Mouse (Mus musculus) right cerebral cortex, postnatal 36 days (tissue): ENCODE data around the gene Clic6.

Source experiments
- DNase-seq, 2 experiments: peaks; one replicate each; pipeline ENCODE4 v3.0.0; 2022; ENCODE audit warnings: low spot score in 2 of 2, mixed read lengths in 1 of 2

The Clic6 gene

DNA sequence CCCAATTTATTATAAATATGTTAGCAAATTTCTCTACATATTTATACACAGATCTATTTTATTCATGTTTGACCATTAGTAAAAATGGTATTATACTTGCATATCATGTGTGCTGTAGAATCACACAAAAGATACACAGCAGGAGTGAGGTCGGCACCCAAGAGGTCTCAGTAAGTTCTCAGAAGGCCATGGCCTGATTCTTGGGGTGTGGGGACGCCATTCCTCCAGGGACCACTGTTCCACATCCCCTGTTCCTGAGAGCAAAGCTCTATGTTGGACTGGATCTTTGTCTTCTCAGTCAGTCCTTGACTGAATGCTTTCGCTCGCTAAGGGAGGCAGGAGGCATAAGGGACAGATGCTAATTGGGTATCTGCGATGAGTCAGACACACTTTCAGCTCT, at the start of gene Clic6:
Clic6 (plus strand) TSS at position 301 of the 400 bp plus-strand sequence.
- no peak for DNase-seq

DNA sequence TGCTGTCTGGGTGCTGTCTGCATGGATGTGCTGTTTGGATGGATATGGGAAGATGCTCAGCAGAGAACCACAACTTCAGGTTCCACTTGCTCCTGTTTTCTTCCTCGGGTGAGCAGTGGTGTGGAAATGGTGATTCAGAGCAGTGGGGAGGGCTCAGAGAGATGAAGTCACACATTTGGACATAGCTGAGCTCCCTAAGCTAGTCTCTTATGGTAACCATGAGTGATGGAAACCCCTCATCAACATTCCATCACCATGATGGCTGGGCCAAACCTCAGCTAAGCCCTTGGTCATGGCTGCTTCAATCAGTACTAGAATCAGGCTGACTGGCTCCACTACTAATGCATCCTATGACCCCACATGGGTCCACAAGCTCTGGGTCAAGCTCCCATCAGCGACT, 45.8 kb upstream of the Clic6 start:
- DNase-seq: no peak

DNA sequence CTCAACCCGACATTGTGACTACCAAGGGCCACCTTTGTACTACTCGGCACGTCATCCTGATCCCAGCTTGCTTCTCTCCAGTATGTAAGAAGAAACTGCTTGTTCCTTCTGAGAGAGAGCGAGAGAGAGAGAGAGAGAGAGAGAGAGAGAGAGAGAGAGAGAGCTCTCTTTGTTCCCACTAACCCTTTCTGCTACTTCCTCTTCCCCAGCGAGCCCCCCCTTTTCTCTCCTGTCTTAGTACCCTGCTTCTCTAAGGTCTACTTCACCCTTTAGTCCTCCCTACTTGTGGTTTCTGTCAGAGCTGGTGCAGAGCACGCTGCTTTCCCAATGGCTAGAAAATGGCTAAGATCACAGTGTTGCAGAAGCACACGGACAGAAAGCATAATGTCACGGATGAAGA, 45.3 kb upstream of the Clic6 start:
- no peak for DNase-seq

DNA sequence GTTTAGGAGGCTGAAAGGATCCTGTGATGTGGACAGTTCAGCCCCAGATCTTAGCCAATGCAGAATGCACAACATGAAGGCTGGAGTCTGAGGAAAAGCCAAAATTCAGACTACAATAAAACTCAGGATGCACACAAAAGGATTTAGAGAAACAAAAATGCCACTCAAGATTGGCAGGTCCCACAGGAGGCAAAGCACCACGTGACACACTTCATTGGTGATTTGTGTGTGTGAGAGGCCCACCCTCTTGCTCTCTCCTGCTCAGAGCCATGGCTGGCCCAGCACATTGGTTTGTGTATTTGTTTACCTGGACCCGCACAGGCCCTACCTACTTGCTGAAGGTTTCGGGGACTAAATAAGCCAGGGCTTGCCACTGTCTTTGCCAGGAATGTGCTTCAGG, 44.3 kb upstream of the Clic6 start:
- DNase-seq: no peak

DNA sequence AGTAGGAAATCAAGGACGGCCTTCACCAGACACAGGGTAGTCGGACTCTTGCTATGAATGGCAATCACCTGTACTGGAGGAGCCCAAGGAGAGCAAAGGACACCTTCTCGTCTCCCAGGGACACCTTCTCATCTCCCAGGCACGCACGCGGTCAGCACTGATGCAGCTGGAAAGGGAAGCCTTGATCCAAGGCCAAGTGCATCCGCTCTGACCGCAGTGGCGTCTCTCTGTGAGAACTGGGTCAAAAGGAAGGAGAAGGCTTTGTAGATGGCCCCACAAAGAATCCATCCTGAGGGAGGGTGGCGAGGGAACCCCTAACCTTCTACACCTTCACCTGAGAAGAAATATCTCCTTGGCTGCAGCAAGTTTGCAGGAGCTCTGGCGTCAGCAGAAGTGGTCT, 43.4 kb upstream of the Clic6 start:
- DNase-seq: no peak

DNA sequence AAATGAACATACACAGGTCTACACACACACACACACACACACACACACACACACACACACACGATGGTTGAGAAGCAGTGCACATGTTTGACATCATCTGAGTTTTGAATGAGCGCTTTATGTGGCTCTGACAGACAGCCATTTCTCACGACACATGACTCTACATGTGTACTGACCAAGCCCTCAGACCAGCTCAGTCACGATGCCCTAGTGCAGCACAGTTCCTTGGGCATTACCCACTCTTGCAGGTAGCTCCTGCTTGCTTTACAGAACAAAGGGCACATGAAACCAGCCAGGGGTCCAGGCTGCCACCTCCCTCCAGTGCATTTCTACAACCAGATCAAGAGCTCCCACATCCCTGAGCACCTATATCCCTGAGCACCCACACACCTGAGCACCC, 42.6 kb upstream of the Clic6 start:
- DNase-seq: no peak

DNA sequence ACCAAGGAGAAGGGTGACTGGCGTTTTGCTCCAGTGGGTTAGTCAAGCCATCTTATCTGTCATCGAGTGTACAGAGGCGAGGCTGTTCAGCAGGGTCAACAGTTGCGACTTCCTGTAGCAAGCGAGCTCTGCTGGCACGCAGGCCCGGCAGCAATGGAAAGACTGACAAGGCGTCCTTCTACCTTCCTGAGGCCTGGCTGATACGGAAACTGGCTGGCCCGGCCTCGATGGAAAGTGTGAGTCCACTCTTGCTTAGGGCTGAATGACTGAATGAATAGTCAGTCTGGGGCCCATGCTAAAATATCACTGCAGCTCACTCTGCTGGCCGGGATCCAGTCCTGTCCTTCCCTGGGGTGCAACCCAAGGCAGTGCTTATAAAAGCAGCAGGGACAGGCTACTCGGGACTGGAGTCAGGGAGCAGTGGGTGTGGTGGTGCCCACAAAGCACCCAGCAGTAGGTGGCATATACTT, 41.9 kb upstream of the Clic6 start:
- no peak for DNase-seq

DNA sequence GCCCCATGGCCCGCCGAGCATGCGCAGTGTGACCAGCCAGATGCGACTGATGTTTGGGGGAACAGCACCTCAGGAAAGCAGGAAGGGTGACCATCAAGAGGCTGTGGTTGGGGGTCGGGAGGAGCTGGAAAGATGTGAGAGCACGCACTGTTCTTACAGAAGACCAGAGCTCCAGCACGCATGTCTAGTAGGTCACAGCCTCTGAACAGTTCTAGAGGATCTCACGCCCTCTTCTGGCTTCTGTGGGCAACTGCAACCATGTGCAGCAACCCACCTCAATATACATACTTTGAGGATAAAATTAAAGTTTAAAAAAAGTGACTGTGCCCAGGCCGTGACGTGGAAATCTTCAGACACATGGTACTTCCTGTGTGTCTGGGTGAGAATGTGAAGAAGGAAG, 40.2 kb upstream of the Clic6 start:
- DNase-seq: no peak

DNA sequence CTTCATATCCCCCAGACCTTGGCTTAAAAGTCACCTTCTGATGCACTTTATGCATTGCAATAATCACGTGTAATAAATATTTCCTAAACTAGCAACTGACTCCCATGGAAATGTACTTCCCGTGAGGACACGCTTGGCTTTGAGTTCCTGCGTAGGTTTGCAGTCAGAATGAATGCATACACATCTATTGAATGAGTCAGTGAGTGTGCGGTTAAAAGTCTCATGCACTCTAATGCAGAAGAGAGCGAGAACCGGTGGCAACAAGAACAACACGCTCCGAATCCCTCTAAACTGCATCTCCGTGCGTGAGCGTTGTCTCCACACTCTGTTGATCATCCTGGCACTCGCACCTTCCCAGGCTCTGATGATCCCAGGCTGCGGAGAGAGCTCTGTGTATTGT, 36.5 kb upstream of the Clic6 start:
- DNase-seq: no peak

DNA sequence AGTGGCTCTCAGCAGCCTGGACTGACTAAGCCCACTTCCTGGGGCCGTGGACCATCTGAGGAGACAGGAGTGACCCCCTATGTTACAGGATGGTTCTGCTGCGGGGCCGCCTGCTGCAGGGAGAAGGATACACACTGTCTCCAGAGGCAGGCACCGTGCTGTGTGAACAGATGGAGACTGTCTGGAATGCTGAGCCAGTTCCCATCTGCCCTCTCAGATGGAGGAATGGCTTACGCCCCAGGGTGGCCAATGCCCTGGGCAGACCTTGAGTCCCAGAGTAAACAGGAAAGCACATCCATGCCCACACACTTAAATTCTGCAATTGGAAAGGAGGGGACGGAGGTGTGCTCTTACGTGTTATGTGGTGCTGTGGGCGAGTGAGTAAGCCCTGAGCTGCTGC, 35.2 kb upstream of the Clic6 start:
- no peak for DNase-seq

DNA sequence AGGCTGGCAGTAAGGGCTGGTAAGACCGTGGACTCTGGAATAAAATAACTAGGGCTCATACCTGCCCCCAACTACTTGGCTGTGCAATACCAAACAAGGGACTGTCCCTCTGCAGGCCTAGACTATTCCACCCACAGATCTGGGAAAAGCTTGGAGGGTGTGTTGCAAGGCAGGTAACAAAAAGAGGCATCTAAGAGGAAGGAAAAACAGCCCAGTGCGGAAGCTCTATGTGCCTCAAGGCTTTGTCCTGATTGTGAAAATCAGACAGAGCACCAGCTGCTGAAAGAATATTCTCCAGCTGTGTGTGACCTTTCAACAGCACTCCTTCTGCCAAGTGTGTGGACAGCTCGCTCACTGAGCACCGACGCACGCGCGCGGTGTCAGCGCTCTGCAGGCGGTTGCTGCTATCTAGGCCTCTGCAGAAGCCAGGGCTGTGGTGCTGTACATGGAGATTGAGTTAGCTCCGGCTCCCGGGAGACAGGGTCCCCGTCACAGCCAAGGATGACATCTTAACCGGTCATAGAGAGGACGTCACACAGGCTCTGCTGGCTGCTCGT, 33.9 kb upstream of the Clic6 start:
- no peak for DNase-seq

DNA sequence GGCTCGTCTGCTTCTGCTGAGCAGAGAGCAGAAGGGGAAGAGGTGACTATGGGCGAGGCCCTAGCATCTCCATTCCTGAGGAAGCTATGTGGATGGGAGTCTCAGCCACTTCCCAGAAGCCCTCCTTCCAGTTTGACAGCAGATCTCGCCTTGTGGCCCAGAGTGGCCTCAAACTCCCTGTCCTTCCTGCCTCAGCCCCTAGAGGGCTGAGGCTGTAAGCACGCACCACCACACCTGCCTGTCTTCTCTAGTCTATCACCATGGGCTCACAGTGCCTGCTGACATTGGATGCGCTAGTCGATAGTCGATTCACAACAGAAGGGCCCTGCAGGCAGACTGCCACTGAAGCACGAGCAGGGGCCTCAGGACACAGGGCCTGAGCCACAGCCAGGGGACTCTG, 32.9 kb upstream of the Clic6 start:
- no peak for DNase-seq

DNA sequence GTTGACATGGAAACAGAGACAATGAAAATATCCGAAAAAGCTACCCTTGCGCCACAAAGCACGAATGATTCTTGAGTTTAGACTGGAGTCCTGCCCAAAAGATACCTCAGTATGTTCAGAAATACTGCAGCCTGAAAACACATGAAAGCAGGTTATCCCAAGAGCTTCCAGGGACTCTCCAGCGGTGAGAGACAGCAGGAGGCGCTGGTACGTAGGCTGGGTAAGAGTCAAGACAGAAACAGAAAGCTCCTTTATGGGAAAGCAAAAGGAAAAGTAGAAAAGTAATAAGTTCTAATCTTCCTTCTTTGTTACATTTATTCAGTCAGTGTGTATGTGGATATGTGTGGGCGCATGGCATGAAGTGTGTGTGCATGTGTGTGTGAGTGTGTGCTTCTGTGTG, 31.5 kb upstream of the Clic6 start:
- DNase-seq: no peak

DNA sequence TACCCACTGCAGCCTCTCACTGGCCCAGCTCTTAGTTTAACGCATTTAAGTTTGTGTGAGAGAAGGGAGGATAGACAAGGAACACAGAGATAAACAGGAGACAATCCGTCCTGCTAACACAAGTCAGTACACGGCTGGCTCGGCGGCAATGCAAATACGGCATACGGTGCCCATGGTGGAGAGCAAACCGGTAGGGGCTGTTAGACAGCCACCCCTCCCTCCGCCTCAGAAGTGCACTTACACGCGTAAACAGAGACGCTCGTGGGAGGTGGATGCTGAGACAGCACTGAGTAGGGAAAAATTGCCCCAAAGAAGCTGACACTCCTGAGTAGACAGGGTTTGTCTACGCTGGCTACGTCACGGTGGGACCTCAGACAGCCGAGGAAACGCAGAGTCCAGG, 31.0 kb upstream of the Clic6 start:
- DNase-seq: no peak

DNA sequence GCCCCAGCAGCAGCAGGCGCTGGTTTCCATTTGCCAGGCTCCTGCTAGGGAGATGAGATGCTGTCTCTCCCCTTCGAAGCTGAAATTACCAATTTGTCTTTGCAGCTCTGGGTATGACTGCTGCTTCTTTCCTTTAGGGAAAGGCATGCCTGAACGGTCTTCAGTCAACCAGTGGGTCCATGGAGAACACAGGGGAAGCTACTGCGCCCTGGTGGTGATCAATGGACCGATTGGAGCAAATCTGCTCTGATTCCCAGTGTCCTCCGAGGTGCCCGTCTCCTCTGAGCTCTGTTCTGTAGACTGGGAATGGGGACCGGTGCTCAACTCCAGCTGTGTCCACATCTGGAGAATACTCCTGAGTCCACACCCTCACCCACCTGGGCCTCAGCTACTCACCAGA, 30.0 kb upstream of the Clic6 start:
- no peak for DNase-seq

DNA sequence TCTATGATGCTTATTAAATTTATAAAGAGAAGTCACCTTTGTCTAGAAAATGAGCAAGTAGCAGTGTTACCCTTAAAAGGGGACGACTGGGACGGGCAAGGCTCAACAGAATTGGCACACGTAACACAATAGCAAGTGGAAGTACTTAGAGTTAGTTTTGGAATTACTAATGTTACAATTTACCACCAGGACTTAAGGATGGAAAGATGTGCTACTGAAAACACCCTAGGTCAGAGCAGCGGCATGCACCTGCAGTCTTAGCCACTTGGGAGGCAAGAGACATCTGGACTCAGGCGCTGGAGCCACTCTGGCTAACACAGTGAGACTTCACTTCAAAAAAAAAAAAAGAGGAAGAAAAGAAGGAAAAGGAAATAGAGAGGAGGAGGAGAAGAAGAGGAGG, 29.6 kb upstream of the Clic6 start:
- DNase-seq: no peak

DNA sequence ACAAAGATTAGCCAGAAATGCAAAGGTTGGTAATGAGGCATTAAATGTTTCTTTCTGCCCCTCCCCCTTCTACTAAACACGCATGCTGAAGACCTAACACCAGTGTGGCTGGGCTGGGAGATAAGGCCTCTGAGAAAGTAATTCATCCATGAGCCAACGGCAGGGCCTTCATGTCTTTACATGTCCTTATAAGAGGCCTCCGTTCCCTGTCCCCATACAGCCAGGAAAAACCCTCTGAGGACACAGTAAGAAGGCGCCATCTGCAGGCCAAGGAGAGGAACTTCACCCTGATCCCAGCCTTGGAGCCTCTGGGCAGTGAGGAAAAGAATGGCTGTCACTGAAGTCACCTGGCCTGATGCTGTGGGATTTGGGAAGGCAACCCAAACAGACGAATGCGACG, 27.9 kb upstream of the Clic6 start:
- no peak for DNase-seq

DNA sequence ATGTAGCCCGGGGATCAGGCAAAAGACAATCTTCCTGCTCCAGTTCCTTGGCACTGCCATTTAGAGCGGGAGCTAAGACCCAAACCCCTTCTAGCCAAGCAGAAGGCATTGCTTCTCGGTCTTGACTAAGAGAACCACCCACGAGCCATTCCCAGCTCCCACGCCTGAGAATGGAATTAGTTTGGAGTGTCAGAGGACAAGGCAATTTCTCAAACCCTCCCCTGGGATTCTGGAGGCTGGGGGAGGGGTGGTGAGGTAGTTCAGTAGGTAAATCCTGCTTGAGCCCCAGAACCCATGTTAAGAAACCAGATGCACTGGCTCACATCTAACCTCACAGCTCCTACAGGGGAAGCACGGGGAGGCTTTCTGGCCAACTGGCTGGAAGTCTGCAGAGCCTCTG, 24.1 kb upstream of the Clic6 start:
- no peak for DNase-seq

DNA sequence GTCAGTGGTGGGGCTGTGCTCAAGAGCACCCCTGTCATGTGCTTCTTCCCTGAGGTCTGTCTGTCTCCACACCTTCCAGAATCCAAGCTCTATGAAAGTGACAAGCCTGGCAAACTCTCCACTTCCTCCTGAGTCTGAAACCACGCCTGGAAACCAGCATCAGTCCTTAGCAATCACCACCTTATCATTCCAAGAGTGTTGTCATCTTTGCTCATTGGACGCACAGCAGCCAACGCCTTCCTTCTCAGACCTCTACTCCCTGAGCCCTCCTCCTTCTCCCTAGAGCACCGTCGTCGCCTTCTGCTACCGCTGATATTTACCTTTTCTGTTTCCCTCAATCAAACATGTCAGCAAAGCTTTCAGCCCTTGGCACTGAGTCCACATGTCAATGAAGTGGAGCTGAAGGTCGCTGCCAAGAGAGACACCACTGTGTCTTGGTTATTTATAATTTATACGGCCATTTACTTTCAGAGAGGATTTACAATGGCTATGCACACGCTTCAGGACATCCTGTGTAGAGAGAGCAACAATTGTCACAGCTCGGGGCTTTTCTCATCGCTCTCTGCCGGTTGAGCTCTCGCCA, 21.1 kb upstream of the Clic6 start:
- no peak for DNase-seq

DNA sequence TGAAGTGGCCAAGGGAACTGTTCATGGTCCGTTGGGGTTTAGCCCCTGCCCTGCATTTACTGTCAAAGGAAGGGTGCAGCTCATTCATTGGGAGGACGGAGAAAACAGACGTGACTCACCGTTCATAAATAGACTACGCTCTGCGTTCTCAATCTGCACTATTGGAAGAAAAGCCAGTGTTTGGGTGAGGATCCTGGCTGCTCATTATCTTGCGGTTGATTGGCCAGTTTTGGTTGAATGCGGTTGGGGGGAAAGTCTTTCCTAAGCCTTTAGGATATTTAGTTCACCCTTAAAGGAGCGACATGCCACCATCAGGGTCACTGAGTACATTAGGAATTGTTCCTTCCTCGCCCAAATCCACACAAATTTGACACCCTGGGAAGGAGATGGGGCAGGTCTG, 20.3 kb upstream of the Clic6 start:
- DNase-seq: no peak

DNA sequence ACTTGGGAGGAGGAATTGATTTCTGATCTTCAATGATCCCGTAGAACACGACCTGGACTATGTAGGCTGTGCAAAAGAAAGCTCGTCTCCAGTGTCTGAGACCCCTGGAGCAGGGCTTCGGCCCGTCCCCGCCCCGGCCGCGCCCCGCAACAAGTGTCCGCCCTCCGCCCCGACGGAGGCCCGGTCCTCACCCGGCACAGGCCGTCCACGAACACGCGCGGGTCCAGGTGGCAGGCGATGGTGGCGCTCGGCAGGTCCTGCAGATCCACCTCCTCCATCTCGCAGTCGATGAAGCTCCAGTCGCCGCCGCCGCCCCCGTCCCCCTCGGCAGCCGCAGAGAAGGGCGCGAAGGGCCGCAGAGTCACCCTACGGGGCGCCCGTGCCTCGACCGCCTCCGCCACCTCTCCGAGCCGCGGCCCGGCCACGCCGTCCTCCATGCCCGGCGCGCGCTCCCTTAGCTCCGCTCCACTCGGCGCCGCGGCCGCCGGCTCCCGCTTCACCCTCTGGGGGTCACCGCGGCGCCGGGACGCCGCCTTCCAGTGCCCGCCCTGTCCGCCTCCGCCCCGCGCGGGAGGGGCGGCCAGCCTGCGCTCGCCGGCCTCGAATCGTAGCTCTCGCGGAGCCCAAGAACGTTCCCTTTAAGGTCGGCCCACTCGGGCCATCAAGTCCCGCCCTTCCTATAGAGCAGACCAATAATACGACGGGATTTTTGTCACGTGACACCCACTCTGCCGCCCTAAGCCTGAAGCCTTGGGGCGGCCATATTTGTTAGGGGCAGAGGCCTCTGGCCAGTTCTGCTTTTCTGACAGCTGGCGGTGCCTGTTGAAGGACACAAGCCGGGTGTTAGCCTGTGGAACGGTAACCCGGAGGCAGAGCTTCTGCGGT, 19.7 kb upstream of the Clic6 start:
- peak; percentile 97 to 98 for DNase-seq

DNA sequence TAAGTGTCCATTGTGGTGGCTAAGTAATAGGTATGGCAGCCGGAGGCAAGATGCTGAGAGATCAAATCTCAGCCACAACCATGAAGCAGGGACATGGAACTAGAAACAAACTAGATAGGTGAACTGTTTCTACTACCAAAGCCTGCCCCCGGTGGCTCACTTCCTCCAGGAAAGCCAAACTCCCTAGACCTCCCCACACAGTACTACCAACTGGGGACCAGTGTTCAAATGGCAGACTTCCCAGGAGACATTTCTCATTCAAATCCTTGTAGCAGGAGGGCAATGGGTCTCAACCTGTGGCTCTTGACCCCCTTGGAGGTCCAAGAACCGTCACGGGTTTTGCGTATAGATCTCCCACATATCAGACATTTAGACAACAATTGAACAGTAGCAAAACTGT, 18.5 kb upstream of the Clic6 start:
- no peak for DNase-seq

DNA sequence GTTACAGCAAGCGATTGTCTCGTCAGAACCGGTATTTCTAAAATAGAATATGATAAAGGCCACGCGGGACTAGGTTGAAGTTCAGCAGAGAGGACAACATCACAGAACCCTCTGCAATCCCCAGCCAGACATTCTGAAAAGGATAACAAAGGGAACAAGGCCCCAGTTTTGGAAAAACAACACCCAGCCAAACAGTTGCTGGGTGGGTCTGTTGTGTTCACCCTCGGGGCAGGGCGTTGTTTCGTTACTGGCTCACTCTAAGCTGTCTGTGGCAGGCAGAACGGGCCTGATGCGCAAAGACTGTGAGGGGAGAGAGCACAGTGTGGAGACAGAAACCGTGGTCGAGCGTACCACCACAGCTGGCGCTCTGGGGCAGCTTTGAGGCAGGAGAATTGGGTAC, 17.1 kb upstream of the Clic6 start:
- no peak for DNase-seq
